18 mouse cellular contexts compared by ENCODE assay signal in the genomic region with DNA sequence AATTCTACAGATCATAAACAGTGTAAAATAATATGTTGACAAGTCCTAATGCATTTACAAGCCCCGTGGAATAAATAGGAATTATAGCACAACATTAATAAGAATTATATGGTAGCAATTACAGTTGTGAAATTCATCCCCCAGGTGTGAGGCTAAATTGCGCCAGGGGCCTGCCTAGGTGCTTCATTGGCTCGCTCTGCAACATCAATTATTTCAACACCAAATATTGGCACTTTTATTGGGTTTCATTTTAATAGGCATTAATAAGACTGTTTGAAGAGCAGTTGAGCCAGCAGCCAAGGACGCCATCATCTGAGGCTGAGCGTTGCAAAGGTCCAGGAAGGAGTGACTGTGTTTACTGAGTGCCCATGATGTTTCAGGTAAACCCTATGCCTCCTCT.
"Had no signal": no experiment of that assay in that cellular context is flagged by ENCODE, and none has a peak within 500 bp of the region (broad histone marks: within the 10 kb centered on the region; RNA-seq: fewer than 3 reads in every experiment).

No protein-coding gene starts in this region.

- H3K27ac ChIP-seq: midbrain, embryonic 10.5 days; midbrain, embryonic 12.5 days; neural tube, embryonic 13.5 days; neural tube, embryonic 15.5 days; stomach, embryonic 15.5 days; stomach, postnatal 0 days had no signal

- ATAC-seq: midbrain, embryonic 16.5 days had no signal

- H3K27me3 ChIP-seq: midbrain, embryonic 12.5 days; neural tube, embryonic 13.5 days; neural tube, embryonic 15.5 days; stomach, embryonic 15.5 days had no signal

- H3K4me2 ChIP-seq: lung, embryonic 14.5 days; midbrain, embryonic 12.5 days; neural tube, embryonic 13.5 days; neural tube, embryonic 15.5 days; stomach, embryonic 15.5 days had no signal

- H3K4me3 ChIP-seq: midbrain, embryonic 10.5 days; midbrain, embryonic 12.5 days; myocyte; neural tube, embryonic 13.5 days; neural tube, embryonic 15.5 days; stomach, embryonic 15.5 days had no signal

- H3K9ac ChIP-seq: lung, embryonic 14.5 days; midbrain, embryonic 12.5 days; neural tube, embryonic 13.5 days; neural tube, embryonic 15.5 days; stomach, embryonic 15.5 days had no signal

- H3K9me3 ChIP-seq: midbrain, embryonic 10.5 days; midbrain, embryonic 12.5 days; neural tube, embryonic 13.5 days; neural tube, embryonic 15.5 days; stomach, embryonic 15.5 days had no signal

- H3K36me3 ChIP-seq: midbrain, embryonic 10.5 days; midbrain, embryonic 12.5 days; neural tube, embryonic 13.5 days; neural tube, embryonic 15.5 days; stomach, embryonic 15.5 days had no signal

- DNase-seq: lung, embryonic 14.5 days; lung, postnatal 10 days; lung, postnatal 4 days; midbrain, embryonic 14.5 days; retina, postnatal 1 day; right cerebral cortex, adult 18-20 months; right cerebral cortex, postnatal 14 days; thymus, adult 2 months; thymus, postnatal 25 days; thymus, postnatal 4 days had no signal

- H3K4me1 ChIP-seq: midbrain, embryonic 10.5 days; midbrain, embryonic 12.5 days; neural tube, embryonic 13.5 days; stomach, embryonic 15.5 days had no signal
